Mouse (Mus musculus): ENCODE data around the gene Sebox. TPM values are rescaled to one million over a fixed set of nuclear protein-coding genes. Genes with fewer than 3 reads are reported as not detected.

The Sebox gene
- total and polyA plus RNA-seq, 2 experiments from 2014 or later = 0.14 TPM; not detected in 1

GRCm38 (mm10) chr11:78497544-78498522 is 5.4 kb upstream of the Sebox start, which contains the start of gene Sarm1:
Gene Sarm1 (minus strand): TSS chr11:78497754.
- peaks cover 10% of the 10 kb centered on the region for H3K4me1 ChIP-seq (ENCODE audit: insufficient read depth)
- TF ChIP-seq CTCF (IDR thresholded peaks at IDR 0.05; ENCODE audit: low read depth) = peak; percentile 44
- no peaks in the 10 kb centered on the region for H3K9me3 ChIP-seq (ENCODE audit: low read length)
- peak within 1 kb of the TSS; percentile 89 for H3K9ac ChIP-seq
- peak within 1 kb of the TSS; percentile 64 for H3K4me2 ChIP-seq (ENCODE audit: low read depth)
- peak within 1 kb of the TSS; percentile 94 for H3K27ac ChIP-seq (ENCODE audit: low read depth, low read length)
- no peaks in the 10 kb centered on the region for H3K27me3 ChIP-seq (ENCODE audit: insufficient read depth, low read length)
- H3K4me3 ChIP-seq (ENCODE audit: low read depth, low read length) = peak within 1 kb of the TSS; percentile 80
- 3% methylated on average over 36 of the region's 36 CpGs for WGBS
- peak; percentile 97 for ATAC-seq
- DNase-seq = peak; percentile 98
- no peaks in the 10 kb centered on the region for H3K36me3 ChIP-seq (ENCODE audit: insufficient read depth)

- peaks cover 10% of the 10 kb centered on the region for H3K4me1 ChIP-seq (ENCODE audit: insufficient read depth)
- H3K27me3 ChIP-seq (ENCODE audit: insufficient read depth, low read length) = no peaks in the 10 kb centered on the region
- peak within 1 kb of the TSS; percentile 89 for H3K9ac ChIP-seq
- H3K4me3 ChIP-seq (ENCODE audit: low read depth, low read length) = peak within 1 kb of the TSS; percentile 80
- ATAC-seq (no peak), DNase-seq (no peak)
- no peaks in the 10 kb centered on the region for H3K9me3 ChIP-seq (ENCODE audit: low read length)
- H3K36me3 ChIP-seq (ENCODE audit: insufficient read depth) = no peaks in the 10 kb centered on the region
- no peak for TF ChIP-seq CTCF (IDR thresholded peaks at IDR 0.05; ENCODE audit: low read depth)
- 74% methylated on average over 7 of the region's 7 CpGs for WGBS
- H3K4me2 ChIP-seq (ENCODE audit: low read depth) = peak within 1 kb of the TSS; percentile 64
- peak within 1 kb of the TSS; percentile 94 for H3K27ac ChIP-seq (ENCODE audit: low read depth, low read length)
These were observed 4.2 kb upstream of the Sebox start, which contains the start of gene Vtn for GRCm38 (mm10) chr11:78499004-78499403. Gene Vtn (plus strand): TSS chr11:78499091.

- Histone ChIP-seq H3K4me2 (ENCODE audit: low read depth) (no peak overlapping the region), H3K4me3 (ENCODE audit: low read depth, low read length) (no peak overlapping the region), H3K27ac (ENCODE audit: low read depth, low read length) (no peak overlapping the region), H3K9ac (no peak overlapping the region), H3K27me3 (ENCODE audit: insufficient read depth, low read length) (no peaks in the 10 kb centered on the region), H3K4me1 (ENCODE audit: insufficient read depth) (peaks cover 10% of the 10 kb centered on the region), H3K9me3 (ENCODE audit: low read length) (no peaks in the 10 kb centered on the region), H3K36me3 (ENCODE audit: insufficient read depth) (no peaks in the 10 kb centered on the region)
- ATAC-seq (no peak), DNase-seq (no peak)
- no peak for TF ChIP-seq CTCF (IDR thresholded peaks at IDR 0.05; ENCODE audit: low read depth)
- WGBS = 51% methylated on average over 16 of the region's 16 CpGs
These were observed 3.7 kb upstream of the Sebox start for GRCm38 (mm10) chr11:78499543-78499942.

GRCm38 (mm10) chr11:78500623-78501202 is 2.5 kb upstream of the Sebox start:
- peaks cover 7% of the 10 kb centered on the region; the same call in 1 of the 2 replicates for H3K36me3 ChIP-seq (ENCODE audit: insufficient read depth)
- no peak overlapping the region for H3K9ac ChIP-seq
- H3K4me1 ChIP-seq (ENCODE audit: insufficient read depth) = peaks cover 7% of the 10 kb centered on the region
- no peak for TF ChIP-seq CTCF (IDR thresholded peaks at IDR 0.05; ENCODE audit: low read depth)
- H3K4me3 ChIP-seq (ENCODE audit: low read depth, low read length) = no peak overlapping the region
- no peaks in the 10 kb centered on the region for H3K9me3 ChIP-seq (ENCODE audit: low read length)
- 72% methylated on average over 9 of the region's 9 CpGs for WGBS
- DNase-seq (no peak), ATAC-seq (no peak)
- no peak overlapping the region for H3K4me2 ChIP-seq (ENCODE audit: low read depth)
- H3K27ac ChIP-seq (ENCODE audit: low read depth, low read length) = no peak overlapping the region
- H3K27me3 ChIP-seq (ENCODE audit: insufficient read depth, low read length) = no peaks in the 10 kb centered on the region

- peaks cover 11% of the 10 kb centered on the region for H3K36me3 ChIP-seq (ENCODE audit: insufficient read depth)
- no peaks in the 10 kb centered on the region for H3K9me3 ChIP-seq (ENCODE audit: low read length)
- H3K27me3 ChIP-seq (ENCODE audit: insufficient read depth, low read length) = no peaks in the 10 kb centered on the region
- H3K4me1 ChIP-seq (ENCODE audit: insufficient read depth) = no peaks in the 10 kb centered on the region
- no peak overlapping the region for H3K27ac ChIP-seq (ENCODE audit: low read depth, low read length)
- WGBS = 80% methylated on average over 20 of the region's 20 CpGs
- no peak overlapping the region for H3K4me3 ChIP-seq (ENCODE audit: low read depth, low read length)
- no peak overlapping the region for H3K4me2 ChIP-seq (ENCODE audit: low read depth)
- no peak overlapping the region for H3K9ac ChIP-seq
- ATAC-seq = no peak
- no peak for TF ChIP-seq CTCF (IDR thresholded peaks at IDR 0.05; ENCODE audit: low read depth)
- DNase-seq = no peak
These were observed 1.7 kb upstream of the Sebox start for GRCm38 (mm10) chr11:78501529-78501928.

GRCm38 (mm10) chr11:78505430-78505829 is 2.2 kb downstream of the Sebox start:
- no peak overlapping the region for H3K4me3 ChIP-seq (ENCODE audit: low read depth, low read length)
- no peak overlapping the region for H3K27ac ChIP-seq (ENCODE audit: low read depth, low read length)
- ATAC-seq = no peak
- peaks cover 36% of the 10 kb centered on the region for H3K36me3 ChIP-seq (ENCODE audit: insufficient read depth)
- DNase-seq = no peak
- TF ChIP-seq CTCF (IDR thresholded peaks at IDR 0.05; ENCODE audit: low read depth) = no peak
- no peak overlapping the region for H3K9ac ChIP-seq
- no peaks in the 10 kb centered on the region for H3K9me3 ChIP-seq (ENCODE audit: low read length)
- no peaks in the 10 kb centered on the region for H3K4me1 ChIP-seq (ENCODE audit: insufficient read depth)
- no peak overlapping the region for H3K4me2 ChIP-seq (ENCODE audit: low read depth)
- WGBS = 81% methylated on average over 3 of the region's 3 CpGs
- no peaks in the 10 kb centered on the region for H3K27me3 ChIP-seq (ENCODE audit: insufficient read depth, low read length)

- H3K27me3 ChIP-seq (ENCODE audit: insufficient read depth, low read length) = no peaks in the 10 kb centered on the region
- no peaks in the 10 kb centered on the region for H3K9me3 ChIP-seq (ENCODE audit: low read length)
- DNase-seq (peak; percentile 40), ATAC-seq (no peak)
- TF ChIP-seq CTCF (IDR thresholded peaks at IDR 0.05; ENCODE audit: low read depth) = peak; percentile 59
- H3K4me1 ChIP-seq (ENCODE audit: insufficient read depth) = peaks cover 14% of the 10 kb centered on the region; the same call in 1 of the 2 replicates
- H3K4me2 ChIP-seq (ENCODE audit: low read depth) = no peak overlapping the region
- 83% methylated on average over 5 of the region's 5 CpGs for WGBS
- peaks cover 36% of the 10 kb centered on the region for H3K36me3 ChIP-seq (ENCODE audit: insufficient read depth)
- no peak overlapping the region for H3K9ac ChIP-seq
- no peak overlapping the region for H3K4me3 ChIP-seq (ENCODE audit: low read depth, low read length)
- no peak overlapping the region for H3K27ac ChIP-seq (ENCODE audit: low read depth, low read length)
These were observed 5.9 kb downstream of the Sebox start for GRCm38 (mm10) chr11:78509148-78509547.
